Mouse (Mus musculus) CD8-positive naive resting alpha-beta T cell, adult 2 months (primary cell): Measurements from ENCODE around the gene Nr2c1.

Experiments
- DNase-seq, 2 experiments: peaks; one replicate each; pipeline ENCODE4 v3.0.0; 2022; ENCODE audit warnings: low read depth in 2 of 2, low spot score in 2 of 2

Nr2c1 gene

DNA sequence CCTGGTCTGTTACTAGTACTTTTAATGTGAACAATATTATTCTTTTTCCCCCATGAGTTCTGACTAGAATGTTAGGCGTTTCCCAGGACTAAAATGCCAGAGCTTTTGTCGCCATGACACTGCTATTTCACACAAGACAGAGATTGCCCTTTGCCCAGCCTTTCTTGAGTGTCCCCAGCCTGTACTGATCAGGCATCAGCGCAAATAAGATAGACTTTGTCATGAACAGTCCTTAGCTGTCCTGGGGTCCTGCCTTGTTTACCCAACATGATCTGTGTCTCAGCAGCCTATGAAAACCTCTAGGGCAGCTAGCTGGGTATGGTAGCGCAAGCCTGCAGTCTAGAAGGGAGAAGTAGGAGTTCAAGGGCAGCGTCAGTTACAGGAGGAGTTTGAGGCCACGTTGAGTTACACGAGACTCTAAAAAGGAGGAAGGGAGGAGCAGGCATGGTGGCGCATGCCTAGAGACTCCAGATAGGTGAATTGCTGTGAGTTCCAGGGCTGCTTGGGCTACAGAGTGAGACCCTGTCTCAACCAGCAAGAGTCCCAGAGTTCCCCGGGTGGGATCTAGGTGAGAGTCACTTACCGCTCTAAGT is 8.8 kb upstream of the Nr2c1 start:
- no peak for DNase-seq

GRCm38 (mm10) chr10:94140227-94140931 is 7.4 kb upstream of the Nr2c1 start:
- DNase-seq, result no peak

- DNase-seq, result no peak
Measured at GRCm38 (mm10) chr10:94142427-94142826, 5.4 kb upstream of the Nr2c1 start.

- no peak for DNase-seq
Measured at GRCm38 (mm10) chr10:94144581-94144980, 3.2 kb upstream of the Nr2c1 start.

- DNase-seq, result no peak
Measured at GRCm38 (mm10) chr10:94147391-94147755, 450 bp upstream of the Nr2c1 start.

GRCm38 (mm10) chr10:94151488-94151887 is 3.7 kb downstream of the Nr2c1 start:
- no peak for DNase-seq

GRCm38 (mm10) chr10:94153841-94154240 is 6.0 kb downstream of the Nr2c1 start:
- DNase-seq, result no peak

DNA sequence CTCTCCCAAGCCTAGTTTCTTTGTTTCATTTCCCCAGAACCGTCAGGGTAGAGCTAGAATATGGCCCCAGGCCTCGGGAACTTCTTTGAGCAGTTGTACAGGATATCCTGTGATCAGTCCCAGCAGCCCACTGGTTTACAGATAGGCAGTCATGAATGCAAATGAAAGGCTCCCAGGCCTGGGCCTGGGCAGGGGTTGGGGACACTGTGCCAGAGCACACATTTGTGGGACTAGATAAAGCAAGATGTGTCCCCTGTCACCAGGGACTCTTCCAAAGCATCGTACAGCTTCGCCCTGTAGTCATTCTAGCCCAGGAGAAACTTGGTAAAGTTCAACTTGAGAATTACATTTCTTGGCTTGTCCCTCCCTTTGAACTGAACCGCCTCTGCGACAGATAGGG is 11.1 kb downstream of the Nr2c1 start:
- DNase-seq, result no peak

GRCm38 (mm10) chr10:94159406-94159805 is 11.6 kb downstream of the Nr2c1 start:
- DNase-seq, result no peak

DNA sequence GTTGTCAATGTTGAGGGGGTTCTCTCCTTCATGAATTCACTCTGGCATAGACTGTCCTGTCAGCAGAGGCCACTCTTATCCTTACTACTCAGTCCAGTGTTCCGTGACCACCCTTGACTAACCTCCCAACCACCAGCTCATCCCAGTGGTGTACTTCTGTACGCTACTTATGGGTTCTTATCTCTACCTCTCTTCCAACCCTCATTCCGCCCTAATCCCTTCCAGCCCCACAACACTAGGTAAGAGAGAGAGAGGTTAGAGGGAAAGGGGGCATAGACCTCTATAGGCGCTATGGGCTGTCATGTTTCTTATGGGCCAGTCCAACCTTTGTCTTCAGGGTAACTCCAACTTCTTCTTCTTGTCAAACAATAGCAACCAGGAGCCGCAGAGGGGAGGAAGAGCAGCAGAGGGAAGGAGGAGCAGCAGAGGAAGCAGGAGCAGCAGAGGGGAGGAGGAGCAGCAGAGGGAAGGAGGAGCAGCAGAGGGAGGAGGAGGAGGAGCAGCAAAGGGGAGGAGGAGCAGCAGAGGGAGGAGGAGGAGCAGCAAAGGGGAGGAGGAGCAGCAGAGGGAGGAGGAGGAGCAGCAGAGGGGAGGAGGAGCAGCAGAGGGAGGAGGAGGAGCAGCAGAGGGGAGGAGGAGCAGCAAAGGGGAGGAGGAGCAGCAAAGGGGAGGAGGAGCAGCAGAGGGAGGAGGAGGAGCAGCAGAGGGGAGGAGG is 13.4 kb downstream of the Nr2c1 start:
- no peak for DNase-seq

- DNase-seq, result no peak
Measured at GRCm38 (mm10) chr10:94162031-94162430, 14.2 kb downstream of the Nr2c1 start.

- no peak for DNase-seq
Measured at GRCm38 (mm10) chr10:94164104-94164845, 16.5 kb downstream of the Nr2c1 start.

DNA sequence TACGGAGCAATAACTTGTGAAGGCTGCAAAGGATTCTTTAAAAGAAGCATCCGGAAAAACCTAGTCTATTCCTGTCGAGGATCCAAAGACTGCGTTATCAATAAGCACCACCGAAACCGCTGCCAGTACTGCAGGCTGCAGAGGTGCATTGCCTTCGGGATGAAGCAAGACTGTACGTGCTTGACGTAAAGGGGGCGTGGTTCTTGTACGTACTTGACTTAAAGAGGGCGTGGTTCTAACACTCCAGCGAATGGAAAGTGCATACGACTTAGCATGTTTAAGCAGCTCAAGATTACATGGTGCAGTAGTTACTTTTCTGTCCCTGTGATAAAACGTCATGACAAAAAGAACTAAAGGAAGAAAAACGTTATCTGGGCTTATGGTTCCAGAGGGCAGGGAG is 17.6 kb downstream of the Nr2c1 start:
- DNase-seq, result no peak

DNA sequence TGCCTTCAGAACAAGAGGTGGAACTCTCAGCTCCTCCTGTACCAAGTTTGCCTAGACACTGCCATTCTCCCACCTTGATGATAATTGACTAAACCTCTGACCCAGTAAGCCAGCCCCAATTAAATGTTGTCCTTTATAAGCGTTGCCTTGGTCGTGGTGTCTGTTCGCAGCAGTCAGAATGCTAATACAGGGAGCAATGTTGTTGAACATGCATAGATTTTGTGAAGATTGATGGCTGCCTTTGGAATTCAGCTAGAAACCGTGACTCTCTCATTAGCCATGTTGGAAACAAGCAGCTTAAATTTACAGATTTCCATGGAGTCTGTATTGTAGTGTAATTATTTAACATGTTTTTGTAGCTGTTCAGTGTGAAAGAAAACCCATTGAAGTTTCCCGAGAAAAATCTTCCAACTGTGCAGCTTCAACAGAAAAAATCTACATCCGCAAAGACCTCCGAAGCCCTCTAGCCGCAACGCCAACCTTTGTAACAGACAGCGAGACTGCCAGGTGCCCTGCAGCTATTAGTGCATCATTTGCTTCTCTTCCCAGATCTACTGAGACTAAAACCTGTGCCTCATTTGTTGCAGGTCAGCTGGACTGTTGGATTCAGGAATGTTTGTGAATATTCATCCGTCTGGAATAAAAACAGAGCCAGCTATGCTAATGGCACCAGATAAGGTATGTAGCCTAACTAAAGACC is 19.4 kb downstream of the Nr2c1 start:
- no peak for DNase-seq

DNA sequence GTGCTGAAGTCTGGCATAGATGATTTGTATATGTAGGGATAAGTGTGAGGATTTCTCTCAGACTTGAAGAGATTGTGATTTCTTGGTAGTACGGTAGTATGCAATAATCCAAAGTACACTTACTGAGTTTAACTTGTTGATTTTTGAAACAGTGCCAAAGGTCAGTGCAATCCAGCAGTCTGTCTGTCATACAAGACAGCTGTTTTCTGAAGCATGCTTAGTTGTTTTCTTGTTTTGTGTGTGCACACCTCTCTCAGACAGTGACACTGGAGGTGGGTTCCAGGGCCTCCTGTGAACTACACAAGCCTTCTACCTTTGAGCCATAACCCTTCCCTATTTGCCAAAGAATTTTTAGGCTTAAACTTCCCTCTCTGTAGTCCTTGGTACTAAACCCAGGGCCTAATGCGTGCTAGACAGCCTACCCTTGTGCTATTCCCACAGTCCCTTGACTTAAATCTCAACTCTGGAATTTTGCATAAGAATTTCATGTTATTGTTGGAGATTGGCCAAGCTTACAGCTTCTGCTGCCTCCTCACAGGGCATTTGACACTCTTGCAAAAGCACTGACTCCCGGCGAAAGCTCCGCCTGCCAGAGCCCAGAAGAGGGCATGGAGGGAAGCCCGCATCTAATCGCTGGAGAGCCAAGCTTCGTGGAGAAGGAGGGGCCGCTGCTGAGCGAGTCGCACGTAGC is 23.8 kb downstream of the Nr2c1 start:
- no peak for DNase-seq

- DNase-seq, result no peak
Measured at GRCm38 (mm10) chr10:94172137-94172536, 24.3 kb downstream of the Nr2c1 start.

GRCm38 (mm10) chr10:94172706-94173105 is 24.9 kb downstream of the Nr2c1 start:
- DNase-seq, result no peak

GRCm38 (mm10) chr10:94174652-94175051 is 26.8 kb downstream of the Nr2c1 start:
- DNase-seq, result no peak

- DNase-seq, result no peak
Measured at GRCm38 (mm10) chr10:94183199-94183598, 35.4 kb downstream of the Nr2c1 start.
